Mouse (Mus musculus): ENCODE data around the gene Nckap5. TPM values are rescaled to one million over a fixed set of nuclear protein-coding genes. Genes with fewer than 3 reads are reported as not detected.

The Nckap5 gene
- polyA plus RNA-seq, 2 experiments from 2014 or later: 0.51 to 0.56 TPM

DNA sequence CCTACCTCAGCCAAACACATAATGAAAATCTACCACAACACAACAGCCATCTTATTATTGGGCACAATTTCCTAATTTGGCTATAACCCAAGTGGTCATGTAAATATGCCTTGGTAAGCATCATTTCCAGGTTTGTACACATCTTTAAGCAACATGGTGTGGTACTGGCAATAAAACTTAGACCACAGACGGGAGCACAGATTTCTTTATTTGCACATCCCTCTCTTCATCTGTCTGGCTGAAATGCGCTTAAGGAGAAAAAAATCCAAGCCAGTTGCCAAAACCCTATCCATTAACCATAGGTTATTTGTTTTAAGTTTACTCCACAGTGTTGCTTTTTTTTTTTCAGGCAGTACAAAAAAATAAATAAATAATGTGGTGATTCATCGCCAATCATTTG, 842.8 kb downstream of the Nckap5 start:
- no peak for ATAC-seq

DNA sequence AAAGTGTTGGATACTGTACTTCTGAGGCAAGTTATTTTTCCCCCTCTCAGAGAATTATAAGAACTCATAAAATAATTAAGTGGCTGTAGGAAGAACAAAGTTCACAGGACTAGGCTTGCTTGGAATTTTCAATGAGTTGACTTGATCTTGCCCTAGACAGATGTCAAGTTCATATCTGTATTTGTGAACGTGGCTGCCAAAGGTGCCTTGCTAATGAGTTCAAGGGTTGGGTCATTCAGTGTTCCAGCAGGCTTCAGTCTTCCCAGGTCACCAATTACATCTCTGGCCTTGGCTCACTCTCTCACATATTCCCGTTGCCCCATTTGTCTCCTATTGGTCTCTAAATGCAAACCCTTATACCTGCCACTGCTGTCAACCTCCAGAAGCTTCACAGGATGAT, 846.0 kb downstream of the Nckap5 start:
- no peak for ATAC-seq

DNA sequence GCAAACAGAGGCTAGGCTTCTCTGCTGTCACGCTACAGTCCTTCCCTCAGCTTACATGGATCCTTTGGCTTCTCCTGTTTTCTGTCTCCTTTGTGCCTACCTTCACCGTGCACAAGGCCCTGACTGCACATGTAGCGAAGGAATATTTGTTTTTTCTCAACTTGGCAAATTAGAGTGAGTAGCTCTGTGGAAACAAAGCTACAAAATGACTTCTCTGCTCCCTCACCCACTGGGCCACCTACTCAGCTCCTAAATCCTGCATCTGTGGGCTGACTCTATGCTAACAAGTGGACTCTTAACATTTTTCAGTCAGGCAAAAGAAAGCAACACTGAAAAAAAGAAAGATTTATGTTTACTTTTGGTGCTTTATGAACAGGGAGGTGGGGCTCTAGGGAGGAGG, 856.0 kb downstream of the Nckap5 start:
- no peak for ATAC-seq

DNA sequence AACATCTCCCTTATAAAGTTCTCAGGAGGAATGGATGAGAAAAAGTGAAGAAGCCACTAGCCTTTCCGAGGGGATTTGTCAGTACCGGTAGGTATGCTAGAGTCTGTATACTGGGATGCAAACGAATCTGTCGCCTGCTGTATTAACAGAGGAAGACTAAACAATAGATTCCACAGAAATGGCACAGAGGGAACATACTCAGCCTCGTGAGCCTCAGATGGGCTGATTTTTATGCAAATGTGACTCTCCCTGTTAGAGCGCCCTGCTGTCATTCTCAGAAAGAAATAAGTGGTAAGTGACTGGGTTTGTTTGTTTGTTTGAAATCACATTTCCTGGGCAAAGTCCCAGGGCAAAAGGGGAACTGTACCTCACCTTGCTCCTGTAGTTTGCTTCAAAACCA, 858.7 kb downstream of the Nckap5 start:
- no peak for ATAC-seq

DNA sequence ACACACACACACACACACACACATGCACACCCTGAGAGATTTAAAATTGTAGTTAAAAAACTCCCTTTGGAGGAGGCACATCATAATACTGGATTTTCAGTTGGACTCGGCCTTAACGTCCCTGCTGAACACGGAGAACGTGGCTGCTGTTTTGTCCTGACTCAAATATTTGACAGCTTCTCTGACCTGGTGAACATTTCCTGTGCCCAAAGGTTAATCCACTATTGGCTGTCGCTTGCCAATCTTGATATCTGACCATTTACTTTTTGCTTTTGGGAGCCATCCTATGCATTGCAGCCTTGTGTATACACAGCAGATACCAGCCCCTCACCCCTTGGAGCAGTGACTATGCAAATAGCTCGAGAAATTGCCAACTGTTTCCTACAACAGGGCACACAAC, 862.9 kb downstream of the Nckap5 start:
- no peak for ATAC-seq

DNA sequence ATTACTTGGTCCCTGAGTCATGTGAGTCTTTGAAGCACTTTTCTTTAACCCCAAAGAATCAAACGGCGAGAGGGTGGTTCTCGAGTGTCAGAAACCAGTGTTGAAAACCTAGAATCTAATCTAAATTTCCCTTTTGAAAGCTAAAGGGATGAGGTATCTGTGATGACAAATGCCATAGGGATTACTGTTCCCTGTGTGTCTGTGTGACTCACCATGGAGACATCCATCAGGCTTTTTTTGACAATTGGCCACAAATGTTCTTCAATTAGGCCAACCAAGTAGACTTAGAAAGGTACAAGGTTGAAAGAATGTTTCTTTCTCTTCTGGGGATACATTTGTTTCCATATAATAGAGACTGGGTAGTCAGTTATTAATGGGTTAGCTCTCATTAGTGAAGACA, 879.6 kb downstream of the Nckap5 start:
- ATAC-seq: no peak

DNA sequence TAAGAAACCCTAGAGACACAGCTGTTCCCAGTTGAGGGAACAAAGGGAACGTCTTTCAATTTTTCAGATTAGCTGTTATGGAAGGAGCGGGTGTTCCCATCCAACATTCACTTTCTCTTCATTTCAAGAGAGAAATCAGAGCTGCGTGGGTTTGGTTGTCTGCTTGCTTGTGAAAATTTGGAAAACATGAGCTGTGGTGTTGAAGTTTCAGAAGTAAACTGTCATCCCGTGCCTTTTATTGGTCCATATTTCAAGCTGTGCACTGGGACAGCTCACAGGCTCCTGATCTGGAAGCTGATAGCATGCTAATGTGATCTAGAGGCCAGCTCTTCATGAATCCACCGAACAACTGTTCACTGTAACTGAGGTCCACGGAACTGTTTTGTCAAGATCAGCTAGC, 881.5 kb downstream of the Nckap5 start:
- no peak for ATAC-seq

DNA sequence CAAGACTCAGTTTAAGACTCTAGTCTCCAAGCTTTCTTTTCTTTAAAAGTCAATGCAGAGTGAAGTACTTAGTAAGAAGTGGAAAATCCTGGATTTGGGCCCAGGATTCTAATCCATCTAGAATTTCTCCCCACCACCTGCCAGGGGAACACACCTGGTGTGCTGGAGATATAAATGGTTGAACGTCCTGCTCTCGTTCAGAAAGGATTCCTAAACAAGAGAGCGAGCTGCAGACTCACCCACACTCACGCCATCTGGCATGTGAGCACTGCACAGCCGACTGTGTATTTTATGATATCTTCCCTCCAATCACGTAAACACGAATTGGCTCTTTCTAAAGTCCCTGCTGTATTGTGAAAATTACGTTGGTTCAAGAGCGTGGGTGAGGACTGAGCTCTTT, 885.5 kb downstream of the Nckap5 start:
- no peak for ATAC-seq

DNA sequence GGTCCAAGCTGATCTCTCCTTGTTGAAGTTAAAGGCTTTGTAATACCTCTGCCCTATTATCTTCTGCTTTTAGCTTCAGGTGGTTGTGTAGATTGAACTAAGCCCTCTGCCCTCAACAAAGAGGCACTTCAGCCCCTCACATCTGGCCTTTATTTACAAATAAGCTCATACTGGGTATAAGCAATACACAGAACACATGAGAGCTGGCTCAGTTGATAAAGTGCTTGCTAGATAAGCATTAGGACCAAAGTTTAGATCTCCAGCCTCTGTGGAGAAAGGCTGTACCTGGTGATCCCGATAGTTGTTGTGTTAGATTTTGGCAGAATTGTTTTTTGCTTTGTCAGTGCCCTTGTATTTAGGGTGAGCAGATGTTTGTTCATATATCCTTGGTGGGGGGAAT, 887.3 kb downstream of the Nckap5 start:
- no peak for ATAC-seq

DNA sequence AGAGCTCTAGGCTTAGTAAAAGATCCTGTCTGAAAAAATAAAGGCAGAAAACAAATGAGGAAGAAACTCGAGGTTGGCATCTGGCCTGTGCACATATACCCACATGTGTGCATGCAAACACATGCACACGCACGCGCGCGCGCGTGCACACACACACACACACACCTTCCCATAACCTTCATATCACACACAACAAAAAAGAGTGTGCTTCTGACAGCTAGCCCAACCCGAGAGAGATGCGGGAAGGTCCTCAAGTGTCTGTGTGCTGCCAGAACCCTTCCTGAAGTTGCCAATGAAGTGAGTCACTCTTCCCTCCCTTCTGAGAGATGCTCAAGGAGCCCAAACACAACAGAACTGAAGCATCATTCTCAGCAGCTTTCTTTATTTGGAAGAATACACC, 905.1 kb downstream of the Nckap5 start:
- no peak for ATAC-seq

DNA sequence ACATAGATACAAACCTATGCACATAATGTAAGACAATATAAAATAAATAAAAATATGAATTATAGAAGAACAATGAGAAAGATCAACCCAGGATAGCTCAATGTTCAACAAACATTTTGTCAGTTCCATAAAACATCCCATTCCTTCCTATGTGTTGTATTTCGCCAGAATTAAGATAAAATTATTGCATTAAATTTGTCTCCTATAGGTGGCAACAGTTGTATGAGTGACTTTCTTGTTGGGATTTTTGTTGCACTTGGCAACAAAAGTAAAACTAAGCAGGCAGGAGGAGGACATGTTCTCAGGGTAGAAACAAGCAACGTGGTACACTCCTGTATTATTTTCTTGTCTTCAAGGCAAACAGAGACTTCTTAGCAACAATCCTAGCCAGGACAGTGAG, 907.5 kb downstream of the Nckap5 start:
- ATAC-seq: no peak

DNA sequence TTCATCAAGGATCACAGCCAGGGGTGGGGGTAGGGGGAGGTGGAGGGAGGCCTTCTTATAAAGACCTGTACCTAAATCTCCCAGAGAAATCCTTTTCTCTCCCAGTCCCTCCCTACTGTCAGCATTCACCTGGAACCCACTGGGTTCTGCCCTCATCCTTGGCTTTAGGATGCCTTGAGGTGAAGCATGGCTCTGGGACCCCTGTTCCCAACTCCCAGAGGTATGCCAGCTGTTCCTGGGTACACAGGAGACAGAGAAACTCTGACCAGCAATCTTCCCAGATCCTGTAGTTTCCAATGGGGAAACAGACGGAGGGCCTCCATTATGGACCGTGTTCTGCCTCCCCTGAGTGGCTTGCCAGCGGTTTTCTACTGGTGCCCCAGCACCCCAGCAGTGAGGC, 909.9 kb downstream of the Nckap5 start:
- ATAC-seq: no peak

DNA sequence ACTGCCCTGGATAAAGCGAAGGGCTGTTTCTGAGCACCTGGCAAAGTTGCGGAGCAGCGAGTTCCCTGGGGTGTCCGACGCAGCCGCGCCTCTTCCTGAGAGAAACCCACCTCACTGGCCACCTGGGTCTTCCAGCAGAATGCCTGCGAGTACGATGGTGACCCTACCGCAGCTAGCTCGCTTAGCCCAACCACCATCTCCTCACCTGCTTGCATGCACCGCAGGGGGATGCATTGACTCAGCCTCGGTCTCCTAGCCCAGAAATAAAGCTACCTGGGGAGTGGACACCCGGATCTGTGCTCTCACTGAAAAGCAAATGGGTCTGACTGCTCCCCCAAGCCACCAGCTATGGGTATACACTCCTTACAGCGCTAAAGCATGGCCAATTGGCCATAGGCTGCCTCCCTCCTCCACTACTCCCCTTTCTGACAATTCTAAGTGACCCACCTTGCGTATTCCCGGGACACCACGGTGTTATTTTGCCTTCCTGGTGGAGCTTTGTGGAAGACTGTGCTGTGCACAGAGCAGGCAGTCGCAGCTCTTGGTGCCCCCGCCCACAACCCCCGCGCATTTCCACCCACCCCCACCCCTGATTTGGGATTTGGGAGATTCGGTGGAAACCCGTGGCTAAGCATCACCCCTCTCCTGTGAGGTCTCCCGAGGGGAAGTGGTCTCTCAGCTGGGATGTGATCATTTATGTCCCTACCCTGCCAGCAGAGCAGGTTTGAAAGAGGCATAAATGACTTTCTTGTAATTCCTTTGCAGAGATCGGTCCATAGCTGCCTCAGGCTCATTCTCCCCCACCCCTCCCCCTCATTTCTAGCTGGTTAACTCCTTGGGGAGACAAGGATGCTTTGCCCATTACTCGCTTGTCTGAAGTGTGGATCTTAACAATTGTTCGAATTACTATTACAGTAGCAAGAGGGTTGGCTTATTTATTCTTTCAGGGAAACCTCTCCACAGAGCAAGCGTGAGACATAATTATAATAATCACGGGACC, 917.7 kb downstream of the Nckap5 start, which contains the start of gene Lypd1:
Lypd1 (minus strand) TSS at position 501 of the 1,000 bp plus-strand sequence.
- ATAC-seq: no peak

DNA sequence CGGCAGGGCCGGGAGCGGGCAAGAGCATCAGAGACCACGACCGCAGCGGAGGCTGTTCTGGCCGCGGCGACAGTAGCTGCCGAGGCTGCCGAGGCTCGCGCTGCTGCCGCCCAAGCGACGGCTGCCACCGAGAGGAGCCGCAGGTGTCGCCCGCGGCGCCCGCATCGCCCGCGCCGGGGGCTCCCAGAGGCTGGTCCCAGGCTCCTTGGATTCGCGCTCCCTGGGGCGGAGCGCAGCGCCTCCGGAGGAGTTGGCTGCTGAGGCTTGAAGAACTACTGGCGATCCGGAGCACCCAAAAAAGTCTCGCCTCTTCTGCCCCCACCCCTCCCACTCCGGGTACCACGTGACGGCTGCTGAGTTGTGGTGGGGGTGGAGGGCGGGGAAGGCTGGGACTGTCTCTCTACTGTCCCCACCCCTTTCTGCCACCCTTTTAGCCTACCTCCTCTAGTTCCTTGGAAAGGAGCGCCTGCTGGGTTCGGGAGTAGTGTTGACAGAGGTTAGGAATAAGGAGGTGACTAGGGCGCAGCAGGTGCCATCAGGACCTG, 918.6 kb downstream of the Nckap5 start:
- ATAC-seq: no peak

DNA sequence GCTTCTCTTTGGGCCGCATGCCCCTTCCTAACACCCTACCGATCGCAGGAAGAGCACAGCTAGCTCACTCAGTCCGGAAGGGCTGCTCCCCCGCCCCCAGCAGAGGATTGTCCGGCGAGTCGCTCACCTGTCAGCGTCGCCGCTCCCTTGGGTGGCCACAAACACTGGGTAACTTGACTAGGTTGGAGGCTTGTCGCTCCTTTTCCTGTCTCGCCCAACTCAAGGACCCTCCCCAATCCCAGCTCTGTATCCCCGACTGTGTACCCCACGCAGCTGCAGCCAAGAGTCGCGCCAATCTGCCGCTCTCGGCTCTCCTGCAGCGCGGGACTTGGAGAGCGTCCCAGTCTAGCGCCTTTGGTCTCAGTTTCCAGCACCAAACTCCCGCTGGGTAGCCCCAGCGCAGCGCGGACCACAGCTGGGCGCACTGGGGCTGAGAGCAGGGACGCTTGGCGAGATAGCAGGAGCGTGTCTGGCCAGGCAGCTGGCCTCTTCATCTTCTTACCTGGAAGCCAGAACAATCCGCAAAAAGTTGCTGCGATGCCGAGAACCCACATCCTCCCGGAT, 919.2 kb downstream of the Nckap5 start:
- no peak for ATAC-seq

DNA sequence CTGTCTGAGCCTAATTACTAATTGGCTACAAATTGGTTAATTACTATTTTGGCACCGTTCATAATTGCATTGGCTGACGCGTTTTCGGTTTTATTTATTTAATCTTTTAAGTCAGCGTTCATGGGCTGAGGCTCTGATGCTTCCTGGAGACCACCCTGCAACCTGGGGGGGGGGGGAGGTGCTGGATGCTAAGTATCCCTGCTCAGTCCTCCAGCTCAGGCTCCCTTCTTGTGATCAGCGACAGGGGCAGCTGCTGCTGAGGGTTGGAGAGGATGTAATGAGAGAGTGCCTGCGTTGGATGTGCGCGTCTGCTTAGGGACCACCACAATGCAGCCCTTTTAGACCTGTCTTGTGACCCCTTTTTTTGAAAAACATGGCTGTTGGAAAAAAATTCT, 919.7 kb downstream of the Nckap5 start:
- ATAC-seq: no peak

DNA sequence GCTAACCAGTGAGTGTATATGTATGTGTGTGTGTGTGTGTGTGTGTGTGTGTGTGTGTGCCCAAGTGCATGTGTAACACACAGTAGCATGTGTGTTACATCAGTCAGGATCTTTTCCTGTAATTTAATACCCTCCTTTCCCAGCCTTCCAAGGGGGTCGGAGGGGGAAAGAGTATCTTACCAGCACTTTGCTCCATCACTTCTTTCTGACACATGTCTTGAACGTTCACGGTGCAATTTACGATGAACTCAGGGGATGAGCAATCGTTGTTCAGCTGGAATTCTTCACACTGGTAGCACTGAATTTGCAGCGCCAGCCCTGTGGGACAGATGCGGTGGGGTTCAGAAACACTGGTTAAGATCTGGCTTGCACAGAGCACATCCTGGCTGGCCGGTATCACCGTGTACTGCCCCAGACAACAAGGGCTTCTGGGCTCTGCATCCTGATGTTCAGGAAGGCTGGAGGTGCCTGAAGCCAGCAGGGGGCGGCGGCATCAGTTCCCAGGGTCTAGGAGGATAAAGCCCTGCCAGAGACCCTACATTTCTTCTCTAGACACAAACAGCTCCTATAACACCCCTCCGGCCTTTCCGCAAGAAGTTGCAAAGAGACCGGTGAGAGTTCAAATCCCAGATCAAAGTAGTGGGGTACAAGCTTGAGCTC, 920.3 kb downstream of the Nckap5 start:
- no peak for ATAC-seq

DNA sequence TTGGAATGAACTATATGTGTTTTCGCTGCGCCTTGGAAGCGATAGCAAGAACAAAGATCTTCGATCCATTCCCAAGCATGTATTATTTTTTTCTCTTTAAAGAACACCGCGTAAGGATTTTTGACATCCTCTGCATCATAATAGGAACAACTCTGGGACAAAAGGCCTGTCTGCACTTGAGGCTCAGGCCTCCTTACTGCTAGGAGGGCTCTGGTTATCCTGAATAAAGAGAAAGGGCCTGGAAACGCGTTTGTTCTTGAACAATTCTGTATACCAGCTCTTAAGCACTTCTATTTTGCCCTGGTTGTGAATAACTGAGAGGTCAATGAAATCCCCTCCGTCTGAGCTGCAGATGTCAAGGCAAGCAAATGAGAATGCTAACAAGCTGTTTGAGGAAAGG, 937.4 kb downstream of the Nckap5 start:
- no peak for ATAC-seq

DNA sequence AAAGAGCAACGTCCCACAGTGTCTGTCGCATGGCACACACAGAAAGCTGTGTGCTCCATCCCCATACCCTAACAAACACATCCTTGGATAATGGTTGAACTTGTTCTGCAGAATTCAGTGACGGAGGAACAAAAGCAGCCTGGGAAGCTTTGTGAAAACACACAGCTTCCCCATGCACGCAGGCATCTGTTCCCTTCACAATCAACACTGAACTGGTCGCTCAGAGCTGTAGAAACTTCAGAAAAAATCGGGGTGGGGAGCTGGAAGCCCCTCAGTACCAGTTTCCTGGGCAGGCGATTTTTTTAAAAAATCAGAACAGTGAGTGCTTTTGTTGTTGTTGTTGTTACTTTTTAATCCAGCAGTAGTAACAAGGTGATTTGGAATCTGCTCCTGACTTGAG, 960.5 kb downstream of the Nckap5 start:
- ATAC-seq: no peak

Data from activated CD4-positive, CD25-positive, alpha-beta regulatory T cell, adult 4 months (primary cell).